Mouse (Mus musculus) kidney, adult 8-10 months (tissue): ENCODE results near the gene Runx1.
A peak's percentile ranks its signal among the peaks of the same experiment; 100 is the strongest.

Source experiments
- DNase-seq, 2 experiments: peaks; one replicate each; pipeline ENCODE4 v3.0.0; 2022

Gene Runx1

GRCm38 (mm10) chr16:92696411-92697015, 129.4 kb downstream of the Runx1 start:
- DNase-seq, result peak; percentile 11 to 13

DNA sequence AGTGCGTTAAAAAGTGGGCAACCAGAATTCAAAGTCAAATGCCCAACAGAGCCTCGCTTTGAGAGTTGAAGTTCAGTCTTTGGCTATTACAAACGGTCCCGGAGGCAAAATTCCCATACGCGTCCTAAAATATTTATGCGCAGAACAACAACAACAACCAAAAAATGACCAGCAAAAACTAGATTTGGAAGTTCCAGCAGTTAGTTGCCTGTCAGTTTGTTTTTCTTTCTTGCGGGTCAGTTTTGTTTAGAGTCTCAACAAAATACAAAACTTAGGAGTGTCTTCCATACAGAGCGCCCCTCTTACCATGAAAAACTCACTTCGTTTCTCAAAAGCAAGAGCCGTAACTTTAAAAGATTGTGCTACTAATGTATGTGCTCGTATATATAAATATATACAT, 130.0 kb downstream of the Runx1 start:
- no peak for DNase-seq

- DNase-seq, result no peak
Measured at GRCm38 (mm10) chr16:92695200-92695921, 130.6 kb downstream of the Runx1 start.

GRCm38 (mm10) chr16:92694496-92695106, 131.3 kb downstream of the Runx1 start:
- no peak for DNase-seq

GRCm38 (mm10) chr16:92690759-92691158, 135.2 kb downstream of the Runx1 start:
- no peak for DNase-seq

DNA sequence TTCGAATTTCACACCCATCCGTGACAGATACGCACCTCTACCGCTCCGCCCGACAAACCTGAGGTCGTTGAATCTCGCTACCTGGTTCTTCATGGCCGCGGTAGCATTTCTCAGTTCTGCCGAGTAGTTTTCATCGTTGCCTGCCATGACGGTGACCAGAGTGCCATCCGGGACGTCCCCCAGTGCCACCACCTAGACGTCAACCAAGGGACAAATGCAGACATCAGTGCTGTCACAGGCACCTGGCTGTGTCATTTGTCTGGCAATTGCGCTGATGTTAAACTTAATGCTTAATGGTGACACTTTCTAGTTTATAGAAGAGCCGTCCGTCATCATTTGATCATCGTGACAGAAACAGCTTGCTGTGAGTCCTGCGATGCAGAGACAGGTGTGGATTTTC, 137.0 kb downstream of the Runx1 start:
- DNase-seq, result no peak

- DNase-seq, result no peak
Measured at GRCm38 (mm10) chr16:92686978-92687377, 139.0 kb downstream of the Runx1 start.

DNA sequence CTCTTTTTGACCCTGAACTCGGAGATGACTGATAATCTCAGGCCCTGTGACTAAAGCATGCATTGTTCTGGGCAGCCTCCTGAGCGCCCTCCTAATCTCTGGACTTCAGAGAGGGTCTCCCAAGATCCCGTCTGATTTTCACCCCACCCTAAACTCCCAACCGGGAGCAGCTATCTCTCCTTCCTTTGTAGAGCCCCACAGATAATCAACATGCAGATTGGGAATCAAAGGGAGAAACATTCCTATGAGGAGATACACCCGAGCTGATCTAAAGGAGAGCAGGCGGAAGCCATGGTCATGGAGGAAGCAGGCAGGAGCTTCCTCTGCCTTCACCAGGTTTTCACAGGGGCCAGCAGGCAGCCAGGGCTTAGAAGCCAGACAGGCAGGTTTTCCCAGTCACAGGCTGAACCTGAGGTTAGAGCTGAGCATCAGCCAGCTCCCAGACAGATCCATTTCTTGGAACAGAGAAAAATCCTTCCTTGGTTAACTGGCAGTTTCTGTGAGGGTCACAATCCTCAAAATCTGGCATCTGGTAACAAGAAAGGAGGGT, 140.1 kb downstream of the Runx1 start:
- DNase-seq, result no peak

DNA sequence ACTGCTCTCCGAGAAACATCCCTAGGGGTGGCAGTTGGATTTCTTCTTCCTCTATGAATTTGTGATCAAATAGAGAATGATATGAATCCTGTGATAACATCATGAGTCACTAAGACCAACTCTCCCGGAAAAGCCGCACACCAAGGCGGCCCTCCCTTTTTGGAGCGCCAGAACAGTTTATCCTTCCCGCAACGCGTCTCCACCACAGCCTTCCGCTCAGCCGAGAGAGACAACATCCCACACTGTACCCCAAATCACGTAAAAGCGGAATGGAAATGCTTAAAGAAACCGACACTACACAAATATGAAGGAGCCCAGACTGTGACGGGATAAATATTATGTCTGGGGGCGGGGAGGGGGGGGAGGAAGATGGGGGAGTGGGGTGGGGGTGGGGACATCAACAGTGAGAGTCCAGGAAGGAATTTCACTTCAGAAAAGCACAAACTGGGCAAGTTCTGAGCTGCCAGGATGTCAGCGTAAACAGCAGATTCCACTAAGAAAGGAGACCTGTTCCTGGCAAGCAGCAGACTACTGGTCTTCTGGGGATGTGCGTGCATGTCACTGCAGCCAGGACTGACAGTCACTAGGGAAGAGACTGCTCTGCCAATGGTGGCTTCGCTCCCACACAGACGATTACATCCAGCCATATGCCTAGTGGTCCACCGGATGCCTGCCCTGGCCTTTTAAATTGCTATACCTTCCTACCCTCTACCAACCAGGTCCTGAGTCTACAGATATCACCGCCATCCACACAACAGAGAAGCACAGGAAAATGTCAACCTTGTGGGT, 141.3 kb downstream of the Runx1 start:
- DNase-seq, result no peak

- DNase-seq, result no peak
Measured at GRCm38 (mm10) chr16:92676630-92677029, 149.3 kb downstream of the Runx1 start.

- DNase-seq, result no peak
Measured at GRCm38 (mm10) chr16:92675677-92676076, 150.3 kb downstream of the Runx1 start.

DNA sequence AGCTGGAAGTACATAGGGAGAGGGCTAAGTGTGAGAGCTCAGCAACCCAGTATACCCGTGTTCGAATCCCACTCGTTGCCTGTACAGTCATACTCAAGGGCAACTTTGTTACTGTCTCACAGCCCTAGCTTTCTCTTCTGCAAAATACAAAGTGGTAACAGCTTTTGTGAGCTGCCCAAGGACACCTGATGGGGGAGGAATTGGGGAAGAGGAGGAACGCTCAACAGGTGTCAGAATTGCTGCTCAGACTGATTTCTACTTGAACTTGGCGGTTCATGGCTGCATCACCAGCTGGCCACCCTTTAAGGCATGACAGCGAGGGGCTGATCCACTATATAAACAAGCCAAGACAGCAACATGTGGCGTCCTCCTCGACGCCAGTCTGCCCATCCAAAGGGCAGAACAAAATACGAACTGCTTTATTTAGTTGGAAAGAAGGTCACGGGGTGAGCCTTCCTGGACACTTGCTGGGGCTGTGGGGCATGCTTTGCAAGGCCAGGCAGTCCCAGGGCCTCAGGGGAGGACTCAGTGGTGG, 151.0 kb downstream of the Runx1 start:
- DNase-seq, result no peak

DNA sequence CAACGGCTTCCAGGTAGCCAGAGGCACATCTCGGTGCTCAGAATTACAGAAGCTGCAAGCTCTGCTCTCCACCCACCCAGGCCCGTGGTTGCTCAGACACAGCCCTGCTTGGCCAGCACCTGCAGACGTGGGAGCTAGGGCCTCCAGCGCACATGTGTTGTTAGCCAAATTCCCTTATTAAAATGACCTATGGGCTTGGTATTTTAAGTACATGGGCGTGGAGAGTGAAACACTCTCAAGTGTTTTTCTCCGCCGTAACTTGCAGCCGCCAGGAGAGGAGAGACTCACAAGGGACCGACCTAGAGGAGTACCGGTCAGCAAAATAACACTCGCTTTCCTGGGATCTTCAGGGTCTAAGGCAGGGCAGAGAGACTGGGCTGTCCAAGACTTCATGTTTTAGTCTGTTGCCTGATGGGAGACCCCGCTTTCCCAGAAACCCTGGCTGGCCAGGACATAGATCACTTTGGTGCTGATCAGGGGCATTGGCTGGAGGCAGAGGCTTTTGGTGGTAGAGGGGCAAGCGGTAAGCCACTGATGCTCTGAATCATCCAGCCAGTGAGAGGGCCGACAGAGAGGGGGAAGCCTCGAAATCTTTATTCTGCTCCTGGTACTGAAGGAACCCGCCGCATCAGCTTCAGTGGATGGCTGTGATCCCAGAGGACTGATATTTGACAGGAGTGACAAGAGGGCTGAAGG, 151.7 kb downstream of the Runx1 start:
- DNase-seq, result no peak

DNA sequence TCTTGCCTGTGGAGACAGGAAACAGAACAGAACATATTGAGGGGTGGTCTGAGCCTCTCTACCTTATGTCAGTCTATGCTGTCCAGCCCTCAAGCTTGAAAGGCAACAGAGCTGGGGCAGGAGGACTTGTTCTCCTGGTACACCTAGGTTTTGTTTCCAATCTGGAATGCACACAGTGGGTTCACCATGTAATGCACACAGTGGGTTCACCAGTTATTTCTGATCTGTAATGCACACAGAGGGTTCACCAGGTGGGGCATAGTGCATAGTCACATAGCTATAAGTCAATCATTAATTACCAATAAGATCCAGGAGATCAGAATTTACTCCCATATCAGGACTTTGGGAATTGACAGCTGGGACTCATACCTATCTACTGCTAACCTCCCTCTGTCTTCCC, 157.1 kb downstream of the Runx1 start:
- no peak for DNase-seq

DNA sequence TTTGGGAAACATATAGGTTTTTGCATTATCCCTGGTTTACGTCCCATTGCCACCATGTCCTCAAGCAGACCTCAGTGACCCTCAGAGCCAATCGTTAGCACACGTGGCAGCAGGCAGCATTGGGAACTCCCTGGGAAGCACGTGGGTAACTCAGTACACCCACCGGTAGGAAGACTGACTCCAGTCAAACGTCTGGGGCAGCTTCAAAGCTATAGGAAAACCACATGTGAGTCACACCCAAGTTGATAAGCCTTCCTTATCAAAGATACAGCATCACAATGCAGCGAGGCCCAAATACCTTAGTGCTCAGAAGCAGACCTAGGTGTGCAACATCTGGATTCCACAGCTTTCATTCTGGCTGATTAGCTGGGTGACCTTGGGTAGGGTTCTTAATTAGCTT, 164.2 kb downstream of the Runx1 start:
- DNase-seq, result no peak

DNA sequence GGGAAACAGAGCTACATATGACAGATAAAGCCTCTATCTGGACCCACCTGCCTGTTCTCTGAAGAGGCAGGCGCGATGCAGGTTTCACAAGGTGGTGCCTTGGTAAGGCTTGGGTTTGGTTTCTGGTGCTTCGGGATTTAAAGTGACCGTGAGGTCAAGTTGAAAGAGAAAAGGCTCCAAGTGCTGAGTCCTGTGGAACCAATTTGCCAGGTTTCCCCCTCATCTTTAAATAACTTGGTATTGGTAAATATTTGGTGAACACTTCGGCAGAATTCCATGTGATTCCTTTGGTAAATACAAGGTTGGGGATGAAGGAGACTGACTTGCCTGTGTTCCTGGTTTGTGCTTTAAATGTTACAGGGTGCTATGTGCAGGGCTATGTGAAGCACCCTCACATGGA, 169.2 kb downstream of the Runx1 start:
- DNase-seq, result no peak

GRCm38 (mm10) chr16:92654294-92654950, 171.5 kb downstream of the Runx1 start:
- DNase-seq, result no peak

DNA sequence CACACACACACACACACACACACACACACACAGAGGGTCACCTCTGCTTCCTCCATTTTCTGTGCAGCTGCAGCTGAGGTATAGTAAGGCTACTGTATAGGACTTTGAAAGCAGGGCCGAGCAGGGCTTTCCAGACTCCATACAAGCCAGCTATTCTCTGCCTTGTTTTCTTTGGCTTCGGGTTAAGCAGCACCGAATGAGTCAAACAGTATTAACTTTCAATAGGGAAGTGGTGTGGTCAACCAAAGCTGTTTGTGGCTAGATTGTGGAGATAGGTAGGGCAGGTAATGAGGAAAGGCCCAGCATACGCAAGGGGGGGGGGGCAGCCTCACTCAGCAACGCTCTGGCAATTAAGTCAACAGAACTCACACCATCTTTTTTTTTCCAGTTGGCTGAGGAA, 172.1 kb downstream of the Runx1 start:
- no peak for DNase-seq

GRCm38 (mm10) chr16:92651256-92651655, 174.7 kb downstream of the Runx1 start:
- no peak for DNase-seq

GRCm38 (mm10) chr16:92646153-92646552, 179.8 kb downstream of the Runx1 start:
- no peak for DNase-seq

DNA sequence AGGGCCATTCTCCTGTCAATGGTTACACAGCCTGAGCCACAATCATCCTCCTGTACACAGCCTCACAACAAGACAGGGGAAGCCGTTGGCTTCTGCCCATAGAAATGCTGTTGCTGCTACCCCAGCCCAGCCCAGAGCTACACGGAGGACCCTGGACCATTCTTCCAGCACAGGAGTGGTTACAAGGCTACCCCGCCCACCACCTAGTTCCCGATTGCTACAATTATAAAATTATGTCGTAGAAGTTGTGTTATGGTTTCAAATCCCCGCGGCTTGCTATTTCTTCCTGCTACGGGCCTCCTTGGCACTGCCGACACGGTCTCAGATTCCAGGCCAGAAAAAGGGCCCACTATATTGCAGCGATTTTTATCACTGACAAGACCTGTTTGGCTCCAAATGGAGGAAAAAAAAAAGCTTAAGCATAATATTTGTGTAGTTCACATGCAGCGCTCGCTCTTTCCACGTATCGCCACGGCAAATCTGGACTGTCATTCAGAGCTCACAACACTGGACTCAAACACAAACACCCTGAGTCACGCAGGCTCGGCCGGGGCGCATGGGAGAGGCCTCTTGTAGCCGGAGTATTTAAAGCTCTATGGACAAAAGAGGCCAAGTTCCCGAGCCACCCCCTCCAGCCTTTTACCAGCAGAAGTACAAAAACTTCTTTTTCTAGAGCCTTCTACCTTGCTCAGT, 180.4 kb downstream of the Runx1 start:
- no peak for DNase-seq
